Mouse (Mus musculus): ENCODE measurements around the gene B3gnt8. TPM values are rescaled to one million over a fixed set of nuclear protein-coding genes. Genes with fewer than 3 reads are reported as not detected.

B3gnt8 gene
- total RNA-seq, 4 experiments from 2014 or later: 0.66 to 2.0 (median 1.7) TPM

Other genes starting within 250 kb of the B3gnt8 start
- 10 to 100 TPM in 1 of 4 experiments, 1 to 10 TPM in 3; 7.1 to 10.3 (median 9.0) TPM for gene Lipe, start 227.9 kb upstream of the B3gnt8 start, total RNA-seq (2022)
- not detected for gene Cxcl17, start 213.8 kb upstream of the B3gnt8 start, total RNA-seq (2022)
- 1 to 10 TPM; 2.3 to 5.1 (median 2.8) TPM for gene Ceacam1, start 149.1 kb upstream of the B3gnt8 start, total RNA-seq (2022)
- 1 to 10 TPM in 1 of 4 experiments, under 1 TPM in 3; 0.27 to 1.1 (median 0.37) TPM for gene Ceacam2, start 86.8 kb upstream of the B3gnt8 start, total RNA-seq (2022)
- gene Erich4, start 10.8 kb upstream of the B3gnt8 start, total RNA-seq (2022): not detected
- 10 to 100 TPM; 49.8 to 61.0 (median 52.2) TPM for gene Dmac2, start 7.2 kb upstream of the B3gnt8 start, total RNA-seq (2022)
- 10 to 100 TPM; 34.4 to 42.3 (median 39.3) TPM for gene Bckdha, start 32.3 kb downstream of the B3gnt8 start, total RNA-seq (2022)
- 10 to 100 TPM; 23.1 to 32.2 (median 27.5) TPM for gene Exosc5, start 32.5 kb downstream of the B3gnt8 start, total RNA-seq (2022)
- 10 to 100 TPM; 10.8 to 16.2 (median 15.1) TPM for gene Tmem91, start 48.5 kb downstream of the B3gnt8 start, total RNA-seq (2022)
- 10 to 100 TPM; 21.0 to 23.9 (median 21.8) TPM for gene B9d2, start 54.1 kb downstream of the B3gnt8 start, total RNA-seq (2022)
- gene Tgfb1, start 60.3 kb downstream of the B3gnt8 start, total RNA-seq (2022): 10 to 100 TPM in 2 of 4 experiments, 1 to 10 TPM in 2; 7.2 to 26.4 (median 15.7) TPM
- 10 to 100 TPM; 60.6 to 64.6 (median 62.8) TPM for gene Ccdc97, start 92.4 kb downstream of the B3gnt8 start, total RNA-seq (2022)
- 100 to 1,000 TPM in 3 of 4 experiments, 10 to 100 TPM in 1; 99.7 to 117 (median 108) TPM for gene Hnrnpul1, start 128.1 kb downstream of the B3gnt8 start, total RNA-seq (2022)
- gene Axl, start 162.1 kb downstream of the B3gnt8 start, total RNA-seq (2022): 10 to 100 TPM; 40.7 to 75.5 (median 58.6) TPM
- 1 to 10 TPM; 1.6 to 3.4 (median 2.4) TPM for gene Cyp2s1, start 190.3 kb downstream of the B3gnt8 start, total RNA-seq (2022)